Mouse (Mus musculus) hindbrain, embryonic 16.5 days (tissue): ENCODE data around the gene Neurl3. TPM values are rescaled to one million over a fixed set of nuclear protein-coding genes. Genes with fewer than 3 reads are reported as not detected.

Source experiments
- polyA plus RNA-seq: library from polyadenylated mRNA; unstranded; fragments of >200 nt; fragmentation: Nextera tagmentation; extraction: Ambion mirVana; gene quantifications from 2 replicates; pipeline ENCODE4 v1.2.1, GENCODE M21; 2015

The Neurl3 gene
- polyA plus RNA-seq, 1 experiment from 2014 or later = 2.0 TPM

Other genes starting within 250 kb of the Neurl3 start
- 9.5 and 11.7 TPM in 2 replicates for gene Hs6st1, start 206.3 kb downstream of the Neurl3 start, polyA plus RNA-seq
- 40.2 and 48.8 TPM in 2 replicates for gene Uggt1, start 30.0 kb downstream of the Neurl3 start, polyA plus RNA-seq
- 6.7 and 7.1 TPM in 2 replicates for gene Arid5a, start 33.1 kb upstream of the Neurl3 start, polyA plus RNA-seq
- gene Kansl3, start 94.5 kb upstream of the Neurl3 start, polyA plus RNA-seq = 33.0 and 40.6 TPM in 2 replicates
- gene Fer1l5, start 97.6 kb upstream of the Neurl3 start, polyA plus RNA-seq = 1.9 and 3.2 TPM in 2 replicates
- gene Lman2l, start 170.6 kb upstream of the Neurl3 start, polyA plus RNA-seq = 62.9 and 67.6 TPM in 2 replicates
- 11.4 and 12.8 TPM in 2 replicates for gene Cnnm4, start 196.9 kb upstream of the Neurl3 start, polyA plus RNA-seq
- 4.3 and 5.0 TPM in 2 replicates for gene Cnnm3, start 237.2 kb upstream of the Neurl3 start, polyA plus RNA-seq